Mouse (Mus musculus) ovary, postnatal 14 days (tissue): ENCODE data around the gene Acss2.

ENCODE experiments used
- DNase-seq: peaks from one replicate; pipeline ENCODE4 v3.0.0; 2022; ENCODE audit warnings: low spot score

Acss2 gene

GRCm38 (mm10) chr2:155629231-155629661, 111.5 kb downstream of the Acss2 start:
- DNase-seq, result no peak

- DNase-seq, result no peak
These were observed 112.4 kb downstream of the Acss2 start for GRCm38 (mm10) chr2:155630153-155630552.

GRCm38 (mm10) chr2:155630590-155631416, 113.1 kb downstream of the Acss2 start:
- DNase-seq, result no peak

- DNase-seq, result no peak
These were observed 114.6 kb downstream of the Acss2 start for GRCm38 (mm10) chr2:155632138-155632936.

GRCm38 (mm10) chr2:155633121-155633520, 115.4 kb downstream of the Acss2 start:
- no peak for DNase-seq

GRCm38 (mm10) chr2:155633731-155634130, 116.0 kb downstream of the Acss2 start:
- no peak for DNase-seq

GRCm38 (mm10) chr2:155634562-155634961, 116.8 kb downstream of the Acss2 start:
- DNase-seq, result no peak
